Mouse (Mus musculus) hindbrain, embryonic 10.5 days (tissue): ENCODE measurements around the gene Fam71b. TPM values are rescaled to one million over a fixed set of nuclear protein-coding genes. Genes with fewer than 3 reads are reported as not detected.

ENCODE experiments used
- DNase-seq: peaks from one replicate; pipeline ENCODE4 v3.0.0-alpha.2; 2017; ENCODE audit warnings: low spot score
- H3K27ac ChIP-seq: fragments of 300-500 bp; sonication (generic); 2 replicates; pipeline ENCODE4 v1.5.1; 2016; ENCODE audit warnings: mild to moderate bottlenecking, moderate library complexity
- H3K27me3 ChIP-seq: fragments of 300-500 bp; sonication (generic); 2 replicates; pipeline ENCODE4 v1.6.1; 2016; ENCODE audit warnings: mild to moderate bottlenecking; ENCODE audit not compliant: poor library complexity, insufficient read depth, severe bottlenecking
- H3K36me3 ChIP-seq: fragments of 300-500 bp; sonication (generic); 2 replicates; pipeline ENCODE4 v1.6.1; 2016; ENCODE audit warnings: mild to moderate bottlenecking, moderate library complexity
- H3K4me1 ChIP-seq: fragments of 300-500 bp; sonication (generic); replicated peaks from 2 replicates; pipeline ENCODE4 v1.6.1; 2016; ENCODE audit warnings: mild to moderate bottlenecking
- H3K4me3 ChIP-seq: fragments of 300-500 bp; sonication (generic); 2 replicates; pipeline ENCODE4 v1.5.1; 2016; ENCODE audit warnings: mild to moderate bottlenecking, moderate library complexity
- H3K9me3 ChIP-seq: fragments of 300-500 bp; sonication (generic); 2 replicates; pipeline ENCODE4 v1.6.1; 2016; ENCODE audit warnings: mild to moderate bottlenecking, moderate library complexity
- WGBS: fragments of 180-500 bp; shearing (Covaris S2); methylation state at CpG from one replicate; pipeline ENCODE4 v1.1.7; 2016; 5-methylcytosine and 5-hydroxymethylcytosine counted together
- polyA plus RNA-seq: library from polyadenylated mRNA; unstranded; fragments of >200 nt; fragmentation: Nextera tagmentation; extraction: Ambion mirVana; gene quantifications from 2 replicates; pipeline ENCODE4 v1.2.1, GENCODE M21; 2016

Gene Fam71b
- polyA plus RNA-seq, 1 experiment from 2014 or later, result not detected

GRCm38 (mm10) chr11:46443152-46443551, 46.8 kb downstream of the Fam71b start:
- no peak overlapping the region for H3K27ac ChIP-seq
- no peaks in the 10 kb centered on the region for H3K9me3 ChIP-seq
- DNase-seq, result no peak
- H3K27me3 ChIP-seq, result no peaks in the 10 kb centered on the region
- no peaks in the 10 kb centered on the region; the same call in 1 of the 2 replicates for H3K4me1 ChIP-seq
- 89% methylated on average over 1 of the region's 1 CpGs for WGBS
- no peak overlapping the region for H3K4me3 ChIP-seq
- peaks cover 56% of the 10 kb centered on the region for H3K36me3 ChIP-seq

- Histone ChIP-seq H3K4me3 (no peak overlapping the region), H3K27ac (no peak overlapping the region), H3K27me3 (no peaks in the 10 kb centered on the region), H3K36me3 (peaks cover 52% of the 10 kb centered on the region), H3K9me3 (no peaks in the 10 kb centered on the region), H3K4me1 (no peaks in the 10 kb centered on the region)
- 91% methylated on average over 5 of the region's 5 CpGs for WGBS
- DNase-seq, result no peak
Measured at GRCm38 (mm10) chr11:46443979-46444378, 47.6 kb downstream of the Fam71b start.

GRCm38 (mm10) chr11:46446150-46446549, 49.8 kb downstream of the Fam71b start:
- 93% methylated on average over 6 of the region's 6 CpGs for WGBS
- no peak for DNase-seq
- no peak overlapping the region for H3K4me3 ChIP-seq

GRCm38 (mm10) chr11:46447644-46448484, 51.5 kb downstream of the Fam71b start:
- no peak overlapping the region for H3K27ac ChIP-seq
- H3K36me3 ChIP-seq, result peaks cover 13% of the 10 kb centered on the region
- WGBS, result 83% methylated on average over 13 of the region's 13 CpGs

More at GRCm38 (mm10) chr11:46446150-46446549, 49.8 kb downstream of the Fam71b start:
- Histone ChIP-seq H3K4me1 (no peaks in the 10 kb centered on the region), H3K9me3 (no peaks in the 10 kb centered on the region), H3K27ac (no peak overlapping the region), H3K36me3 (peaks cover 30% of the 10 kb centered on the region), H3K27me3 (no peaks in the 10 kb centered on the region)

GRCm38 (mm10) chr11:46449461-46450080, 53.2 kb downstream of the Fam71b start:
- Histone ChIP-seq H3K4me3 (no peak overlapping the region), H3K36me3 (no peaks in the 10 kb centered on the region), H3K9me3 (no peaks in the 10 kb centered on the region), H3K27ac (no peak overlapping the region), H3K4me1 (no peaks in the 10 kb centered on the region), H3K27me3 (no peaks in the 10 kb centered on the region)
- 80% methylated on average over 11 of the region's 11 CpGs for WGBS
- no peak for DNase-seq

More at GRCm38 (mm10) chr11:46447644-46448484, 51.5 kb downstream of the Fam71b start:
- H3K9me3 ChIP-seq, result no peaks in the 10 kb centered on the region
- H3K4me3 ChIP-seq, result no peak overlapping the region
- no peak for DNase-seq
- H3K4me1 ChIP-seq, result no peaks in the 10 kb centered on the region
- H3K27me3 ChIP-seq, result no peaks in the 10 kb centered on the region

GRCm38 (mm10) chr11:46454453-46455045, 58.2 kb downstream of the Fam71b start, which contains the start of gene Havcr2:
Gene Havcr2 (plus strand): TSS chr11:46454935.
- Histone ChIP-seq H3K4me3 (no peak within 1 kb of the TSS), H3K4me1 (no peaks in the 10 kb centered on the region), H3K9me3 (no peaks in the 10 kb centered on the region), H3K36me3 (no peaks in the 10 kb centered on the region), H3K27ac (no peak within 1 kb of the TSS), H3K27me3 (no peaks in the 10 kb centered on the region)
- no peak for DNase-seq
- WGBS, result 80% methylated on average over 6 of the region's 6 CpGs

Other genes with a start within 250 kb of the Fam71b start
- 0.65 and 0.66 TPM in 2 replicates for gene Nipal4, start 230.1 kb upstream of the Fam71b start, polyA plus RNA-seq
- 0.40 and 0.80 TPM in 2 replicates for gene Fndc9, start 161.0 kb upstream of the Fam71b start, polyA plus RNA-seq
- 31.2 and 46.1 TPM in 2 replicates for gene Cyfip2, start 83.7 kb upstream of the Fam71b start, polyA plus RNA-seq
- not detected in 2 replicates for gene Itk, start 7.0 kb upstream of the Fam71b start, polyA plus RNA-seq
- gene Med7, start 40.4 kb downstream of the Fam71b start, polyA plus RNA-seq, result 92.6 and 97.7 TPM in 2 replicates
- gene Havcr2, start 58.4 kb downstream of the Fam71b start, polyA plus RNA-seq, result 0.20 TPM in 1 of 2 replicates, not detected in the other
- gene Gm12169, start 127.7 kb downstream of the Fam71b start, polyA plus RNA-seq, result not detected in 2 replicates
- not detected in 2 replicates for gene BC053393, start 175.0 kb downstream of the Fam71b start, polyA plus RNA-seq
- not detected in 2 replicates for gene Dppa1, start 232.7 kb downstream of the Fam71b start, polyA plus RNA-seq